Mouse (Mus musculus) left cerebral cortex, postnatal 14 days (tissue): ENCODE data around the gene Spns2. TPM values are rescaled to one million over a fixed set of nuclear protein-coding genes. Genes with fewer than 3 reads are reported as not detected.

ENCODE experiments used
- DNase-seq, 2 experiments: peaks; one replicate each; pipeline ENCODE4 v3.0.0; 2021 to 2022; ENCODE audit warnings: low spot score in 2 of 2, mixed read lengths in 1 of 2
- intact Hi-C: fragments of 180-260 bp; cut with DNase I; formaldehyde crosslinking; loops from one replicate; pipeline ENCODE4 v1.15.1; 2025
- long read RNA-seq, 2 experiments: library from polyadenylated mRNA; stranded (forward); transcript quantifications; one replicate each; pipeline ENCODE4 v2.0.0; 2021
- total RNA-seq, 2 experiments: library from RNA; stranded (reverse); gene quantifications; 2 replicates each; pipeline ENCODE4 v1.2.3; 2021

Gene Spns2
- 10 to 100 TPM; 46.4 to 58.5 TPM for total RNA-seq
- long read RNA-seq, experiment 1, transcript Spns2-201 (13 exons, 3,241 nt) = major isoform, 12 of 35 reads
- long read RNA-seq, experiment 1, partial matches to known transcripts = 4 of 35 reads
- long read RNA-seq, experiment 1, other reads (novel, unspliced or antisense) = 19 of 35 reads
- long read RNA-seq, experiment 2, transcript Spns2-201 (13 exons, 3,241 nt) = major isoform, 8 of 32 reads
- long read RNA-seq, experiment 2, partial matches to known transcripts = 6 of 32 reads
- long read RNA-seq, experiment 2, other reads (novel, unspliced or antisense) = 18 of 32 reads

DNA sequence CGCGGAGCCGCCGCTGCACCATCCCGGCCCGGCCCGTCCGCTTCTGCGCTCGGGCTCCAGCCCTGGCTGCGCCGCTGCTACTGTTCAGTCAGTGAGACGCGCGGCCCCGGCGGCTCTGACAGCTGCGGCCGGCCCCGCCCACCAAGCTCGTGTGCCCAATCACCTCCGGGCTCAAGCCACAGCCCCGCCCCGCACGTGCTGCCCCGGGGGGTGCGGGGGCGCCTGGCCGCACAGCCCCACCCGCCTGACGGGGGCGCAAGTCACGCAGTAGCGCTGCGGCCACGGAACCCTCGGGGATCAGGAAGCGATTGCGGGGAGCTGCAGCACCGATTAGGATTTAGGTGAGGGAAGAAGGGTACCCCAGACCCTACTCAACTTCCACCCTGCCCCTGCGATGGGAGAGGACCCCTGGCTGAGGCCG lies at the start of gene Spns2:
Spns2 (minus strand) TSS at position 24 of the 421 bp plus-strand sequence.
- DNase-seq = peak; percentile 94 to 95
- intact Hi-C loops = loop anchor here (5.0 kb wide), 1 partner anchor 77 kb away; no protein-coding TSS in a partner anchor

DNA sequence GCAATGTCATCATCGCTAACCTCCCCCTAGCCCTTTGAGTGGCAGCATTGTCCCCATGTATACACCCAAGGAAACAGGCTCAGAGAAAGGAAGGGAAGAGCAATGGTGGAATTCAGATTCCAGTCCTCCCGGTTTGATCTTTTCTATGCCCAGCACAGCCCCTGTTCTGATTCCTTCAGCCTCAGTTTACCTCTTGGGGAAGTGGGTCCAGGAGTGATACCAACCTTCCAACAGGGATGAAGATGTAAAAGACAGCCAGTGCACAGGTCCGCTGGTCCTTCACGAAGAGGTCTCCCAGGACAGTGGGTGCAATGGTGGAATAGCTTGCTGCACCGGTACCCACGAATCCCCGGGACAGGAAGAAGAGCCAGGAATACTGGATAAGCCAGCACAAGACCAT lies 49.1 kb upstream of the Spns2 start:
- no peak for DNase-seq
- intact Hi-C loops = no loop called here

DNA sequence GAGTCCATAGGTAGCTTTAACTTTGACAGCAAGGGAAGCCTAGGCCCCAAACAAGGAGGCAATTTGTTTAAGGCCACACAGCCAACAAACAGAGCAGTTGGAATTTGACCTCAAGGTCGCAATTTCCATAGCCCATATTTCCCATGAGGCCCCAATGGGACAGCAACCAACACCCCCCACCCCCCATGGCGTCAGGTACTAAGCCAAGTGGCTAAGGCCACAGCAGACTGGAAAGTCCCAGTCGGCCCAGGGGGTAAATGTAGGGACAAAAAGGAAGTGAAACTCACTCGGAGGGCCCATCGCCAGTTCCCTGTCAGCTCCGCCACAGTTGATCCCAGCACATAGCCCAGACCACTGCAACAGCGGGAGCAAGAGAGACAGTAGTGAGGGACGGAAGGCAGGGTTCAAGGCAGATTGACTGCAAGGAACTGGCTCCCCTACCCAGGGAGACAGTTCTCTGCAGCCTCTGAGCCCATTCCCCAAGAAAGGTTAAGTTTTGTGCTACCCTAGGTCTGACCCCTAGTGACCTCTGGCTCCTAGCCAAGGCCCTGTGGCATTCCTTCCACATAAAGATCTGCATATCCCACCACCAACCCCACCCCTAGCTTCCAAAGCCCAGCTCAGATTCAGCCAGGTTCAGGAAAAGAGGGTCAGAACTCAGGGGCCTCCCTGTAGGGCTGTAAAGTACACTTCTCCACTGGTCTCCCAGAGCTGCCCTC lies 48.5 kb upstream of the Spns2 start:
- DNase-seq = no peak
- intact Hi-C loops = no loop called here

DNA sequence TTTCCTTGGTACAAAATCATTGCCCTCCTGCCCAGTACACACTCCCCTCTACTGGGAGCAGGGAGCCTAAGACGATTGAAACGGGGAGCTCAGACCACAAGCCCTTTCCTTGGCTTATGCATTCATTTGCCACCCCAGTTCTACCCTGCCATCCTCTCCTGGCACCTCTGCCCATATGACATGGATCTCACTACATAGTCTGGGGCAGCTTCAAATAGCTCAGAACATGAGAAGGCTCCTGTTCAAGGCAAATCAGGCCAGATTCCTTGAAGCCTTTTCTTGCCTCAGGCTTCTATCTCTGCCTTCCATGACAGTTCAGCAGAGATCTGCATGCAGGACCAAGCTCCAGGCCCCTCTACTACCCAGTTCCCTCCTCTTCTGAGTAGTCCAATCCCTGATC lies 47.8 kb upstream of the Spns2 start:
- intact Hi-C loops = no loop called here
- DNase-seq = no peak

DNA sequence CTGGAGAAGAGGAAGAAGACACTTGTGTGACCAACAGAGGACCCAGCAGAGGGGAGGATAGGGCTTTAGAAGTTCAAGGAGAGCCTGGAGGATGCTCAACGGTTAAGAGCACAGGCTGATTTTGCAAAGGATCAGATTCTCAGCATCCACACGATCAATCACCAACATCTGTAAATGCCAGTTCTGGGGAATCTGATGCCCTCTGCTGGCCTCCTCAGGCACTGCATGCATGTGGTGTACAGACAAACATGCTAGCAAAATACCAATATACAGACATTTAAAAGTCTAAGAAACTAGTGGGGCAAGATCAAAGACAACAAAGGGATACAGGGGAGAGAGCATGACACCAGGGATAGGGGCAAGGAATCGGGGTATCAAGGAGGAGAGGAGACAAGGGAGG lies 45.8 kb upstream of the Spns2 start:
- intact Hi-C loops = no loop called here
- no peak for DNase-seq

DNA sequence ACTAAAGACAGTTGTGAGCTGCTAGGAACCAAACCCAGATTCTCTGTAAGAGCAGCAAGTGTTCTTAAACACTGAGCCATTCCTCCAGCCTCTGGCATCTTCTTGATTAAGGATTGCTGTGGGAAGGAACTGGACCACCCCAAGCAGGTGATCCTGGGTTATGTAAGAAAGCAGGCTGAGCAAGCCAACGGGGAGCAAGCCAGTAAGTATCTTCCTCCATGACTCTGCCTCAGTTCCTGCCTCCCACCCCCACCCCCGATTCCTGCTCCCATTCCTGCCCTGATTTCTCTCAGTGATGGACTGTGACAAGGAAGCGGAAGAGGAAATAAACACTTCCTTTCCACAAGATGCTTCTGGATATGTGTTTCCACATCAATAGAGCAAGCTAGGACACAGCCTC lies 43.2 kb upstream of the Spns2 start:
- intact Hi-C loops = no loop called here
- no peak for DNase-seq

DNA sequence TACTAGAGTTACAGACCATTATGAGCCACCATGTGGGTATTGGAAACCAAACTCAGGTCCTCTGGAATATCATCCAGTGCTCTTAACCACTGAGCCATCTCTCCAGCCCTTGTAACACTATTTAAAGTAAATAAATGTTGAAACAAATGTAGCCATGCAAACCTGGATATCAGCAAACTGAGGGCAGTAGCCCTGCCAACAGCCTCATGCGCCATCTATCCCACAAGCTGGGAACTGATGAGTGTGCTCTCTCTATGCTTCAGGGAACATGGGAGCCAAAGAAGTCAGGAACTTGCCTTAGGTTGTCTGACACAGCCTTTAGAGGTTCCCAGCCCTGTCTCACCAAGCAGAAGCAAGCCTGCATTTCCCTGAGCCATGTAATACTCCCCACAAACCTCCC lies 41.9 kb upstream of the Spns2 start:
- intact Hi-C loops = no loop called here
- DNase-seq = no peak

DNA sequence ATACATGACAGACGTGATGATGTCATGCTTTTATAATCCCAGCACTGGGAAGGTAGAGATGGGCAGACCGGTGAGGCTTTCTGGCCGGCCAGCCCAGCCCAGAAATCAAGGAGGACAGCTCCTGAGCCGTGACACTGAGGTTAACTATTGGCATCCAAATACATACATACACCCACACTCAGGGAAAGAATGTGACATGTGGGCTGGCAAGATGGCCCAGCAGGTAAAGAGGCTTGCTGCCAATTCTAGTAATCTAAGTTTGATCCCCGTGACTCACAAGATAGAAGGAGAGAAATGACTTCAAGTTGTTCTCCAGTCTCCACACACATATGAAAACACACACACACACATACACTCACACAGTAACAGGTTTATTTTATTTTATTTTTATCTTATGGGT lies 41.4 kb upstream of the Spns2 start:
- intact Hi-C loops = no loop called here

DNA sequence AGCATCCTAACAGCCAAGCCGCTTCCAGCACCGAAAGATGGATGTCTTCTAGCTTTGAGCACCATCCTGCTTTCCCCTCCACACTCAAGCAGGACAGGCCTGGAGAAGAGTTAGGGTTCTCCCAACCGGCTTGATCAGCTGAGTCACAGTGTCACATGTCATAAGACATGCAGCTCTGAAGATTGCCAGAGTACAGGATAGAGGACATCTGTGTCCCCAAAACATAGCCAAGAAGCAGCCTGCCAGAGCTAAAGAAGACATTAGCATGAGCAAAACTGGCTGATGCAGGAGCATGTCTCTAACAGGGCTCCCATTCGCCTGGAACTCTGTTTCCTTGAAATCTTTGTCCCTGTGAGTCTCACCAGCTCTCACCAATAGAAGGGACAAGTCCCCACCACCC lies 36.5 kb upstream of the Spns2 start:
- intact Hi-C loops = no loop called here
- no peak for DNase-seq

More for the DNA sequence above, 41.4 kb upstream of the Spns2 start:
- no peak for DNase-seq

DNA sequence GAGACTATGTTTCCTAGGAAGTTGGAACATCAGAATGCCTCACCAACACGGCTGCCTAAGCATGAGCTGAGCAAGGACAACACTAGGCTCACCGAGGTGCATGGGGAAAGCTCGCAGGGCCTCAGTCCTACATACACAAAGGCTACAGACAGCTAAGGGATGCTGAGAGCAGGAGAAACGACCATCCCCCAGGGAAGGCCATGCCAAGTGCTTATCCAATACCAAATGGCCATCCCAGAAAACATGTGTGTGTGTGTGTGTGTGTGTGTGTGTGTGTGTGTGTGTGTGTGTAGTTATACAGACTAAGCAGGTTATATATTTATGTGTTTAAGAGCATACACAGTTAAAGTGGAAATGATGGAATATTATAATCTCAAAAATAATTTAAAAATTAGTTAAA lies 34.0 kb upstream of the Spns2 start:
- DNase-seq = no peak
- intact Hi-C loops = no loop called here

DNA sequence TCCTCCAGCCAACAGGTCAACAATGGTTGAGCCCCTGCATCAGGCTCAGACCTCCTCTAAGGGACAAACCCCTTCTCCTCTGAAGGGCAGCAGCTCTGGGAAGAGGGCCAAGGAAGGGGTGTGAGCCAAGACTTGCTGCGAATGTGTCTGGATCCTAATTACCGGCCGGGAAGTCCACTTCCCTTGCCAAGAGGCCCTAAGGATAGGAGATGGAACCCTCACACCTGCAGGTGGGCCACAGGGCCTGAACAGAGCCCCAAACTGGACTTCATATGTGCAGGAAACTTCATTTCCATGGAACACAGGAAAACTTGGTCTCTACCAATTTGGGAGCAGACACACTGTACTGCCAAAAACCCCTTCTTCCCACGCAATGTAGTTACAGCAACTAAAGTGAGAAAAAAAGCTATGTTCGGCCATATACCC lies 32.9 kb upstream of the Spns2 start:
- intact Hi-C loops = no loop called here
- DNase-seq = peak; percentile 46 to 74

DNA sequence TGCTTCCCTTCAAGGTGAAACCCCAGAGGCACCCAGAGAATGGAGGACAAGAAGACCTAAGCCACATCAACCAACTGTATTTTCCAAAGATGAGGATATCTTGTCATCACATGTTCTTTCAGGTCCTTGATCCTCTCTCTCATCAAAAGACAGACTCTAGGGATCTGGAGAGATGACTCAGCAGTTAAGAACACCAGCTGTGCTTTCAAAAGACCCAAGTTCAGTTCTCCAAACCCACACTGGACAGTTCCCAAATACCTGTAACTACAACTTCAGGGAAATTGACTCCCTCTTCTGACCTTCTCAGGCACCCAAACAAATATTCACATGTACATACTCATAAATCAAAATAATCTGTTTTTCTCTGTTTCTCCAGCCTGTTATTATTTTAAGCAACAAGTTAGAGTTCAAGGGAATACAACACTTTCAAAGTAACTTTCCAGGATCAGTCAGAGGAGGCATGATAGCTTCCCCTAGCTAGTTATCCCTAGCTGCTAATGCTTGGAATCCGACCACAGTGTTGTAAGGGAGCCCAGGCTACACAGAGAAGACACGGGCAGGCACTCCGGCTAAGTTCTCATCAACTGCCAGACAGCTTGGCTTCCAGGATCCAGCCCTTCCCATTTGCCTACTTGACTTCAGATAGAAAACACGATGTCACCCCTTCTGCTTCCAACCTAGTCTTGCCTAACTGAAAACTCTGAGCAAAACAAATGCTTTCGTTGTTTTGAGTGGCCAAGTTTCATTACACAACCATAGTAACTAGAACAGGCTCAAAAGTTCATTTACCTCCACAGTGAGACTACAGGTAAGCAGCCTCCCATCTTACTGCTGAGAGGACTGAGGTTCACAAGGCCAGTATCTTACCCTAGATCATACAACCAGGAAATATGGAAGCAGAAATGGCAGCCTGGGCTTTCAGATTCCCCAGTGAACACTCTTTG lies 32.2 kb upstream of the Spns2 start:
- intact Hi-C loops = no loop called here
- DNase-seq = no peak

DNA sequence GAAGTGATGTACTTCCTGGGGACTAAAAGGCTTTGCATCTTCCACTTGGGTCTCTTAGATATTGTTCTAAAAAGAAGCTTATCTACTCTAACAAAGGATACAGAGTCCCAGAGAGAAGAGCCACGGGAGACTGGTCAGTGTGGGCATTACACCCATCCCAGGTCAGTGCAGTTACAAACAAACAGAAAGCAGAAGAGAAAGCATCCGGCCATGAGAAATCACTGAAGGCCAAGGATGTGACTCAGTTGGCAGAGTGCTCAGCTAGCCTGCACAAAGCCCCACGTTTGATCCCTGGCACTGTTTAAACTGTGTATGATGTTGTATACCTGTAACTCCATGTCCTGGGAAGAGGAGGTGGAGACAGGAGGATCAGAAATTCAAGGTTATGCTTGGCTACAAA lies 30.2 kb upstream of the Spns2 start:
- intact Hi-C loops = no loop called here
- no peak for DNase-seq

DNA sequence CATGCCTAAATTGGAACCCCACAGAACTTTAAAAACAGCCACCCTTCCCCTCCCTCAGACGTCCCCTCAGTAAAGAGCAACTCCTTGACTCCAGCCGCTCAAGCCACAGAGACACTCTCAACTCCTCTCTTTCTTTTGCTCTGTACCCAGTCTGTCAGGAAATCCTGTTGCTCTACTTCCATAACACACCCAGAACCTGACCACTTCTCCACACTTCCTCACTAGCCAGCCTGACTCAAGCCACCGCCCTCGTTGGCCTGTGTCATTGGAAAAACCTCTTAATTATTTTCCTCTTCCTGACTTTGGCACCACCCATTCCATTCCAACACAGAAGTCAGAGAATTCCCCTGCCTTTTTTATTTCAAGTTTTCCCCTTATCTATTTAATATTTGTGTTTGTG lies 29.5 kb upstream of the Spns2 start:
- intact Hi-C loops = no loop called here
- no peak for DNase-seq

DNA sequence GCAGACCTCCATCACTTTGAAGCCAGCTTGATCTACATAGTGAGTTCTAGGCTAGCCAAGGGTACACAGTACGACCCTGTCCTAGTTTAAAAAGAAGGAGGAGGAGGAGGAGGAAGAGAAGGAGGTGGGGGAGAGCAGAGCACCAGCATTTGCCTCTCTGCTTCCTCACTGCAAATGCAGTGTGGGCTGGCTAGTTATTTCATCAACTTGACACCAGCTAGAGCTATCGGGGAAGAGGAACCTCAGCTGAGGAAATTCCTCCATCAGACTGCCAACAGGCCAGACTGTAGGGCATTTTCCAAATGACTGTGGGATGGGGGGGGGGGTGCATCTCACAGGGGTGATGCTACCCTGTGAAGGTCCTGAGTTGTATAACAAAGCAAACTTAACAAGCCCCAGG lies 28.7 kb upstream of the Spns2 start:
- no peak for DNase-seq
- intact Hi-C loops = no loop called here

DNA sequence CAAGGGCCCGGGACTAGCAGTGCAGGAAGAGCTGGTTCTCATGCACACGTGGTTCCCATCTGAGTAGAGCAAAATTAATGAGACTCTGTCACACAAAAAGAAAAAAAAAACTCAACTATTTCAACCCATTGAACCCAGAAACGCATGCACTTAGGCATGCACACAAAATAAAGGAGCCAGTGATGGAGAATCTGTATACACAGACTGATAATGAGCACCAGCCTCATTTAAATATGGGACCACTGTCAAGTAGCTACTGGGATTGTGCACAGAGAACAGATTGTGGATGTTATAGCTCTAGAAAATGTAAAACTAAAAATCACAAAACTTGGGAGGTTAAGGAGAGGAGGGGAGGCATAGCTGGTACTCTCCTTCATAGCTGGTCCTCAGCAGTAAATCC lies 25.3 kb upstream of the Spns2 start:
- DNase-seq = no peak
- intact Hi-C loops = no loop called here

DNA sequence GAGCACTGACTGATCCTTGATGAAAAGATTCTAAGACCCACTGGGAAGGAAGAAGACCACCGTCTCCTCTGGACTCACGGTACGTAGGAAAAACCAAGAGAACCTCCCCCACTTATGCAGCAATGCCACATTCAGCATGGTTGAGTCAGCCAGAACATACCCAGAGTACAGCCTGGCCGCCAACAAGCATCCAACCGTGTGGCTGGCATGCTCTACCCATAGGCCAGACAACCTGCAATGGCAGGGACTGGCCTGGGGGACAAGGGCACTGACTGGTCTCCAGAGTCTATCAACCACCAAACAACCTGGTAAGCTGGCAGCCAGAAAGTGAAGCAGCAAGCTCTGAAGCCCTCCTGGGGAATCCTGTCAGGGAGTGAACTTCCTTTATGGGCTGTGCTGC lies 18.9 kb upstream of the Spns2 start:
- no peak for DNase-seq
- intact Hi-C loops = no loop called here

DNA sequence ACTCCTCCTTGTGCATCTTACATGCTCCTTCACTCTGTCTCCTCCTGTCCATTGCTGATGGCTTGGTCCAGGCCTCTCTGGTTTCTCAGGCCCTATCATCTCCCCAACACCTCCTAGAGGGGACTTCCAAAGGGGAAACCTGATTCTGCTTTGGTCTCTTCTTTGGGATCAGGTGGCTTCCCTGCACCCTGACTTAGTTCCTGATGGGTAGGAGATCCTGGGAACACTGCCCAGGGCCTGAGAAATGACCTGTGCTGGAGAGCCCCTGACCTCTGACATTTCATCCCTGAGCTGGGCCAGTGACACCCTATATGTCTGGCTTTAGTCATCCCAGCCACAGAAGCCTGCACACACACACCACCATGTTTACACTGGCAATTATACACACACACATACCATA lies 17.9 kb upstream of the Spns2 start:
- no peak for DNase-seq
- intact Hi-C loops = no loop called here

DNA sequence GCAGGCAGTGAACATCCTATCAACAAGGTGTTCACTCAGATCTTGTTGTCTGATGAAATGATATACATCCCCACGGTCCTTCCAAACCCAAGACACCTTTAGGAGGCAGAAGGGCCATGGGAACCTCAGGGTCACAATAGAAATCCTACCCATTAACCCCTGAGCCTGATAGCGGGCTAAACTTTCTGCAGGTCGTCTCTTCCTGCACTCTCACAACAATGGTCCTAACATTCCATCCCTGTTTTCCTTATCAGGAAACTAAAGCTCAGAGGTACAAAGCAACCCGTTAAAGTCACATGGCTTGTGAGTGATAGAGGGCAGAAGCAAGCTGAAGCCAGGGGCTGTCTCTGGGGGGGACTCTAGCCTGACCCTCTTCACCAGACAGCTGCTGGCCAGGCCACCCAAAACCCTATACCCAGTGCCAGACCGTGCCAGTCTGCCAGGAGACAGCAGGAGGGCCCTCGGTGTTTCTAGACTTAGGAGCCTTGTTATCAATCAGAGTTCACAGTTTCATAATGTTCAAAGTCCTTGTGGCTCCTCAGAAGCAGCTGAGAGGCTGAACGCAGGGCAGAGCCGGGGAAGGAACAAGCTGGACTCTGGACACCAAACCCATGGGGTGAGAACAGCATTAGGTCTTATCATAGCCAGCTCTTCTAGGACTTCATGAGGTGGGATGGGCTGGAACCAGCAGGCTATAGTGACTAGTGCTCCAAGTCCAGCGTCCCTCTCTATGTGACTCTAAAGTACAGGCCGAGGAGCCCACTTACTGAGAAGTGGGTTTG lies 14.5 kb upstream of the Spns2 start:
- intact Hi-C loops = no loop called here
- DNase-seq = no peak
